Mouse (Mus musculus): ENCODE data around the gene Adamtsl1. TPM values are rescaled to one million over a fixed set of nuclear protein-coding genes. Genes with fewer than 3 reads are reported as not detected.

Adamtsl1 gene
- 10 to 100 TPM in 3 of 4 experiments, 1 to 10 TPM in 1; 9.8 to 13.0 (median 11.9) TPM for total RNA-seq (2022)

- no peak for DNase-seq (ENCODE audit: low spot score in 2 of 2)
These were observed at the start of gene Adamtsl1 for GRCm38 (mm10) chr4:85513792-85514191. Gene Adamtsl1, plus strand, starts transcription at chr4:85514172.

GRCm38 (mm10) chr4:85483586-85483985 lies 30.4 kb upstream of the Adamtsl1 start:
- DNase-seq (ENCODE audit: low spot score in 2 of 2): no peak

- DNase-seq (ENCODE audit: low spot score in 2 of 2): peak; percentile 45 to 63
These were observed 27.5 kb upstream of the Adamtsl1 start for GRCm38 (mm10) chr4:85486316-85486946.

- DNase-seq (ENCODE audit: low spot score in 2 of 2): no peak
These were observed 8.3 kb upstream of the Adamtsl1 start for GRCm38 (mm10) chr4:85505718-85506117.

- DNase-seq (ENCODE audit: low spot score in 2 of 2): no peak
These were observed 7.0 kb upstream of the Adamtsl1 start for GRCm38 (mm10) chr4:85506976-85507375.

- no peak for DNase-seq (ENCODE audit: low spot score in 2 of 2)
These were observed 6.5 kb upstream of the Adamtsl1 start for GRCm38 (mm10) chr4:85507491-85507890.

GRCm38 (mm10) chr4:85513288-85513687 lies 684 bp upstream of the Adamtsl1 start:
- DNase-seq (ENCODE audit: low spot score in 2 of 2): no peak

- DNase-seq (ENCODE audit: low spot score in 2 of 2): peak in 1 of 2 experiments; percentile 4
These were observed 271 bp downstream of the Adamtsl1 start for GRCm38 (mm10) chr4:85514205-85514681.

GRCm38 (mm10) chr4:85526966-85527566 lies 13.1 kb downstream of the Adamtsl1 start:
- DNase-seq (ENCODE audit: low spot score in 2 of 2): no peak

- no peak for DNase-seq (ENCODE audit: low spot score in 2 of 2)
These were observed 15.9 kb downstream of the Adamtsl1 start for GRCm38 (mm10) chr4:85529852-85530251.

- no peak for DNase-seq (ENCODE audit: low spot score in 2 of 2)
These were observed 25.7 kb downstream of the Adamtsl1 start for GRCm38 (mm10) chr4:85539677-85540076.

GRCm38 (mm10) chr4:85543221-85543620 lies 29.2 kb downstream of the Adamtsl1 start:
- no peak for DNase-seq (ENCODE audit: low spot score in 2 of 2)

GRCm38 (mm10) chr4:85554696-85555095 lies 40.7 kb downstream of the Adamtsl1 start:
- no peak for DNase-seq (ENCODE audit: low spot score in 2 of 2)

- no peak for DNase-seq (ENCODE audit: low spot score in 2 of 2)
These were observed 45.8 kb downstream of the Adamtsl1 start for GRCm38 (mm10) chr4:85559753-85560152.

- no peak for DNase-seq (ENCODE audit: low spot score in 2 of 2)
These were observed 71.5 kb downstream of the Adamtsl1 start for GRCm38 (mm10) chr4:85585426-85585825.

GRCm38 (mm10) chr4:85588928-85589327 lies 75.0 kb downstream of the Adamtsl1 start:
- no peak for DNase-seq (ENCODE audit: low spot score in 2 of 2)

- DNase-seq (ENCODE audit: low spot score in 2 of 2): no peak
These were observed 77.1 kb downstream of the Adamtsl1 start for GRCm38 (mm10) chr4:85591037-85591436.

- DNase-seq (ENCODE audit: low spot score in 2 of 2): no peak
These were observed 80.2 kb downstream of the Adamtsl1 start for GRCm38 (mm10) chr4:85594159-85594558.

- no peak for DNase-seq (ENCODE audit: low spot score in 2 of 2)
These were observed 99.4 kb downstream of the Adamtsl1 start for GRCm38 (mm10) chr4:85613331-85613730.

- no peak for DNase-seq (ENCODE audit: low spot score in 2 of 2)
These were observed 104.8 kb downstream of the Adamtsl1 start for GRCm38 (mm10) chr4:85618746-85619145.

GRCm38 (mm10) chr4:85619261-85619660 lies 105.3 kb downstream of the Adamtsl1 start:
- no peak for DNase-seq (ENCODE audit: low spot score in 2 of 2)

GRCm38 (mm10) chr4:85629381-85629780 lies 115.4 kb downstream of the Adamtsl1 start:
- no peak for DNase-seq (ENCODE audit: low spot score in 2 of 2)

GRCm38 (mm10) chr4:85669271-85669670 lies 155.3 kb downstream of the Adamtsl1 start:
- no peak for DNase-seq (ENCODE audit: low spot score in 2 of 2)

All from layer of hippocampus, adult 8-10 months (tissue).